19 mouse cellular contexts compared by ENCODE assay signal in the genomic region with DNA sequence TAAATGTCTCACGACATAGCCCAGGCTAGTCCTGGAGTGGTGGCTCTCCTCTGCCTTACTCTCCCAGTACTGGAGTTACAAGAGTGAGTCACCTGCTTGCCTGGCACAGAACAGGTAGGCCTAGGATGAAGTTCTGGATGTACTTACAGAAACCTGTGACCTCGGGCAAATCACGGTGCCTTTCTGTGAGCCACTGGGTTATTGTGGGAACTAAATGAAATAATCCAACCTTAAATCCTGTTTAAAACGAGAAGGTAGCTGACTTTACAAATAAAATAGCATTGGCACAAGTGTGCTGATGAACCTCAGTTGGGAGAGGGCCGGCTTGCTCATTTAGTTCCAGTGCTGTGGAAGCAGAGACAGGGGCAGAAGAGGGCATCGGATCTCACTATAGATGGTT. TPM values are rescaled to one million over a fixed set of nuclear protein-coding genes. Genes with fewer than 3 reads are reported as not detected.
A peak's percentile ranks its signal among the peaks of the same experiment; 100 is the strongest.
DNase-seq lines count a peak whose midpoint lies in the region; ATAC-seq and TF ChIP-seq lines count a peak whose summit lies in the region.
"Had no signal": no experiment of that assay in that cellular context is flagged by ENCODE, and none has a peak within 500 bp of the region (broad histone marks: within the 10 kb centered on the region; RNA-seq: fewer than 3 reads in every experiment).

No protein-coding gene starts in this region.

- H3K27ac ChIP-seq in heart, embryonic 13.5 days (replicated peaks) = peak overlapping the region; percentile 99
- H3K27ac ChIP-seq in heart, embryonic 10.5 days = no peak overlapping the region
- H3K27ac ChIP-seq in neural tube, embryonic 13.5 days (replicated peaks) = peak overlapping the region; percentile 80; the same call in 1 of the 2 replicates
- peak overlapping the region; percentile 49; the same call in 1 of the 2 replicates for H3K27ac ChIP-seq in stomach, postnatal 0 days (replicated peaks)

- H3K9ac ChIP-seq in heart, embryonic 13.5 days = no peak overlapping the region
- no peak overlapping the region for H3K9ac ChIP-seq in neural tube, embryonic 13.5 days
- H3K9ac ChIP-seq in stomach, postnatal 0 days (ENCODE audit: low read length) = no peak overlapping the region
- H3K9ac ChIP-seq: limb, embryonic 15.5 days; lung, embryonic 14.5 days; midbrain, embryonic 15.5 days had no signal

- no peak overlapping the region for H3K4me3 ChIP-seq in heart, embryonic 13.5 days
- no peak overlapping the region for H3K4me3 ChIP-seq in heart, embryonic 10.5 days
- H3K4me3 ChIP-seq in neural tube, embryonic 13.5 days = no peak overlapping the region
- H3K4me3 ChIP-seq in stomach, postnatal 0 days (ENCODE audit: low read depth, low read length) = no peak overlapping the region
- H3K4me3 ChIP-seq: limb, embryonic 15.5 days; midbrain, embryonic 15.5 days had no signal

- H3K4me2 ChIP-seq in heart, embryonic 13.5 days = no peak overlapping the region
- no peak overlapping the region for H3K4me2 ChIP-seq in neural tube, embryonic 13.5 days
- no peak overlapping the region for H3K4me2 ChIP-seq in stomach, postnatal 0 days (replicated peaks; ENCODE audit: low read depth)
- H3K4me2 ChIP-seq: limb, embryonic 15.5 days; midbrain, embryonic 15.5 days had no signal

- H3K27me3 ChIP-seq in heart, embryonic 13.5 days (replicated peaks) = no peaks in the 10 kb centered on the region
- no peaks in the 10 kb centered on the region for H3K27me3 ChIP-seq in heart, embryonic 10.5 days (ENCODE audit: insufficient read depth, poor library complexity, severe bottlenecking)
- no peaks in the 10 kb centered on the region for H3K27me3 ChIP-seq in neural tube, embryonic 13.5 days
- no peaks in the 10 kb centered on the region for H3K27me3 ChIP-seq in stomach, postnatal 0 days (ENCODE audit: control insufficient read depth, insufficient read depth, low read length)
- H3K27me3 ChIP-seq: limb, embryonic 15.5 days; midbrain, embryonic 15.5 days; Patski had no signal

- peaks cover 53% of the 10 kb centered on the region for H3K4me1 ChIP-seq in heart, embryonic 13.5 days
- peaks cover 32% of the 10 kb centered on the region for H3K4me1 ChIP-seq in heart, embryonic 10.5 days
- peaks cover 42% of the 10 kb centered on the region for H3K4me1 ChIP-seq in neural tube, embryonic 13.5 days (replicated peaks)
- H3K4me1 ChIP-seq in stomach, postnatal 0 days (replicated peaks; ENCODE audit: control insufficient read depth, insufficient read depth) = peaks cover 7% of the 10 kb centered on the region

- peaks cover 6% of the 10 kb centered on the region for H3K36me3 ChIP-seq in heart, embryonic 13.5 days
- H3K36me3 ChIP-seq in heart, embryonic 10.5 days = peaks cover 5% of the 10 kb centered on the region
- H3K36me3 ChIP-seq in neural tube, embryonic 13.5 days = no peaks in the 10 kb centered on the region
- peaks cover 2% of the 10 kb centered on the region for H3K36me3 ChIP-seq in stomach, postnatal 0 days (ENCODE audit: control insufficient read depth, insufficient read depth, low read length)
- H3K36me3 ChIP-seq: midbrain, embryonic 15.5 days had no signal

- ATAC-seq in heart, embryonic 13.5 days (ENCODE audit: extremely low read depth, insufficient number of reproducible peaks, low FRiP score, low TSS enrichment) = no peak
- ATAC-seq in neural tube, embryonic 13.5 days (ENCODE audit: low read depth) = no peak
- ATAC-seq in stomach, postnatal 0 days (ENCODE audit: low FRiP score, low TSS enrichment) = no peak
- ATAC-seq: activated CD4-positive, CD25-positive, alpha-beta regulatory T cell, adult 4 months; forebrain, embryonic 14.5 days; midbrain, embryonic 15.5 days; Patski had no signal

- H3K9me3 ChIP-seq in heart, embryonic 13.5 days = no peaks in the 10 kb centered on the region
- H3K9me3 ChIP-seq in heart, embryonic 10.5 days = no peaks in the 10 kb centered on the region
- no peaks in the 10 kb centered on the region for H3K9me3 ChIP-seq in neural tube, embryonic 13.5 days
- no peaks in the 10 kb centered on the region for H3K9me3 ChIP-seq in stomach, postnatal 0 days (ENCODE audit: control insufficient read depth, low read length)
- H3K9me3 ChIP-seq: limb, embryonic 15.5 days; midbrain, embryonic 15.5 days had no signal

- TF ChIP-seq EP300 in stomach, postnatal 0 days (optimal IDR thresholded peaks at IDR 0.05) = no peak

- no peak for TF ChIP-seq CTCF in stomach, postnatal 0 days (IDR thresholded peaks at IDR 0.05; ENCODE audit: low read depth)

- WGBS in heart, embryonic 13.5 days = 84% methylated on average over 6 of the region's 6 CpGs
- 81% methylated on average over 6 of the region's 6 CpGs for WGBS in heart, embryonic 10.5 days
- 83% methylated on average over 6 of the region's 6 CpGs for WGBS in neural tube, embryonic 13.5 days
- 69% methylated on average over 6 of the region's 6 CpGs for WGBS in stomach, postnatal 0 days

- DNase-seq in heart, embryonic 10.5 days (ENCODE audit: low spot score) = no peak
- DNase-seq in kidney, adult 18-20 months = peak; percentile 47
- DNase-seq in kidney, postnatal 4 days = no peak
- no peak for DNase-seq in neural tube, embryonic 10.5 days (ENCODE audit: extremely low spot score, low spot score)
- peak; percentile 14 for DNase-seq in stomach, postnatal 0 days (ENCODE audit: low spot score)
- DNase-seq in thymus, postnatal 10 days (ENCODE audit: low spot score in 2 of 2) = no peak
- DNase-seq: B cell, adult 2 months; cerebellum, adult 18-20 months; lung, embryonic 14.5 days; right cerebral cortex, adult 18-20 months; thymus, postnatal 36 days had no signal

RNA-seq across cellular contexts. Expression of a gene that starts 3.5 kb away (rescaled TPM):
- polyA plus RNA-seq in heart, embryonic 13.5 days (2015; fragmentation: Nextera tagmentation; extraction: Ambion mirVana) = 156 and 165 TPM in 2 replicates
- polyA plus RNA-seq in heart, embryonic 10.5 days (2016; fragmentation: Nextera tagmentation; extraction: Ambion mirVana) = 59.9 and 75.5 TPM in 2 replicates
- 74.7 and 78.0 TPM in 2 replicates for polyA plus RNA-seq in neural tube, embryonic 13.5 days (2015; fragmentation: Nextera tagmentation; extraction: Ambion mirVana)
- 273 and 276 TPM in 2 replicates for polyA plus RNA-seq in stomach, postnatal 0 days (2015; fragmentation: Nextera tagmentation; extraction: Ambion mirVana)

RNA-seq across cellular contexts. Expression of a gene that starts 22.5 kb away (rescaled TPM):
- polyA plus RNA-seq in heart, embryonic 13.5 days (2015; fragmentation: Nextera tagmentation; extraction: Ambion mirVana) = 1.6 and 1.7 TPM in 2 replicates
- 0.88 and 2.8 TPM in 2 replicates for polyA plus RNA-seq in heart, embryonic 10.5 days (2016; fragmentation: Nextera tagmentation; extraction: Ambion mirVana)
- polyA plus RNA-seq in neural tube, embryonic 13.5 days (2015; fragmentation: Nextera tagmentation; extraction: Ambion mirVana) = 1.2 and 1.8 TPM in 2 replicates
- 0.18 and 0.46 TPM in 2 replicates for polyA plus RNA-seq in stomach, postnatal 0 days (2015; fragmentation: Nextera tagmentation; extraction: Ambion mirVana)
- polyA plus RNA-seq: activated CD4-positive, CD25-positive, alpha-beta regulatory T cell, adult 4 months; cortical plate, adult 2 months; forebrain, embryonic 14.5 days had no signal

RNA-seq across cellular contexts. Expression of a gene that starts 29.3 kb away (rescaled TPM):
- 7.4 and 7.5 TPM in 2 replicates for polyA plus RNA-seq in heart, embryonic 13.5 days (2015; fragmentation: Nextera tagmentation; extraction: Ambion mirVana)
- polyA plus RNA-seq in heart, embryonic 10.5 days (2016; fragmentation: Nextera tagmentation; extraction: Ambion mirVana) = 5.5 and 8.9 TPM in 2 replicates
- polyA plus RNA-seq in neural tube, embryonic 13.5 days (2015; fragmentation: Nextera tagmentation; extraction: Ambion mirVana) = 1.0 and 1.4 TPM in 2 replicates
- 0.10 and 0.28 TPM in 2 replicates for polyA plus RNA-seq in stomach, postnatal 0 days (2015; fragmentation: Nextera tagmentation; extraction: Ambion mirVana)
- polyA plus RNA-seq: activated CD4-positive, CD25-positive, alpha-beta regulatory T cell, adult 4 months; Patski had no signal

RNA-seq across cellular contexts. Expression of a gene that starts 39.7 kb away (rescaled TPM):
- 33.5 and 36.1 TPM in 2 replicates for polyA plus RNA-seq in heart, embryonic 13.5 days (2015; fragmentation: Nextera tagmentation; extraction: Ambion mirVana)
- polyA plus RNA-seq in heart, embryonic 10.5 days (2016; fragmentation: Nextera tagmentation; extraction: Ambion mirVana) = 37.1 and 37.2 TPM in 2 replicates
- 41.0 and 42.8 TPM in 2 replicates for polyA plus RNA-seq in neural tube, embryonic 13.5 days (2015; fragmentation: Nextera tagmentation; extraction: Ambion mirVana)
- polyA plus RNA-seq in stomach, postnatal 0 days (2015; fragmentation: Nextera tagmentation; extraction: Ambion mirVana) = 16.1 and 20.1 TPM in 2 replicates

RNA-seq across cellular contexts. Expression of a gene that starts 42.2 kb away (rescaled TPM):
- 6.5 and 8.1 TPM in 2 replicates for polyA plus RNA-seq in heart, embryonic 13.5 days (2015; fragmentation: Nextera tagmentation; extraction: Ambion mirVana)
- polyA plus RNA-seq in heart, embryonic 10.5 days (2016; fragmentation: Nextera tagmentation; extraction: Ambion mirVana) = 6.8 and 10.4 TPM in 2 replicates
- 11.0 and 12.6 TPM in 2 replicates for polyA plus RNA-seq in neural tube, embryonic 13.5 days (2015; fragmentation: Nextera tagmentation; extraction: Ambion mirVana)
- polyA plus RNA-seq in stomach, postnatal 0 days (2015; fragmentation: Nextera tagmentation; extraction: Ambion mirVana) = 1.3 TPM in 2 replicates
- polyA plus RNA-seq: activated CD4-positive, CD25-positive, alpha-beta regulatory T cell, adult 4 months had no signal

Comparison
In these comparisons a context has a peak if more than half of its experiments do, and no peak if none do; other contexts are left out.
1. DNase-seq: peak in kidney, adult 18-20 months (single experiment) and stomach, postnatal 0 days (single experiment); none in heart, embryonic 10.5 days (single experiment), kidney, postnatal 4 days (0 of 2), neural tube, embryonic 10.5 days (single experiment) and thymus, postnatal 10 days (0 of 2).